Mouse (Mus musculus): Measurements from ENCODE around the gene Map4. TPM values are rescaled to one million over a fixed set of nuclear protein-coding genes. Genes with fewer than 3 reads are reported as not detected.
A peak's percentile ranks its signal among the peaks of the same experiment; 100 is the strongest.
"Not testable (repeated sequence)": the region's sequence is repeated elsewhere in the genome, so short reads cannot be mapped to it uniquely, and the experiment has no call there.

Map4 gene
- polyA plus RNA-seq, 1 experiment from 2014 or later, result 64.9 TPM

DNA sequence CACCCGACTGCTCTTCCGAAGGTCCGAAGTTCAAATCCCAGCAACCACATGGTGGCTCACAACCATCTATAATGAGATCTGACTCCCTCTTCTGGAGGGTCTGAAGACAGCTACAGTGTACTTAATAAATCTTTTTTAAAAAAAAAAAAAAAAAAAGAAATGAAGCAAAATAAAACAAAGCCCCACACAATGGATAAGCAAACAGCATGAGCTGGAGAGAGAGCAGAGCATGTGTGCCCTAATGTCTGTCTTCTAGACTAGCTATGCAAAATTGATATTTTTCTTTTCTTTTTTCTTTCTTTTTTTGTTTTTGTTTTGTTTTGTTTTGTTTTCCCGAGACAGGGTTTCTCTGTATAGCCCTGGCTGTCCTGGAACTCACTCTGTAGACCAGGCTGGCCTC is 49.0 kb downstream of the Map4 start:
- not testable (repeated sequence) for H3K36me3 ChIP-seq (ENCODE audit: control insufficient read depth, insufficient read depth, low read length)
- WGBS (ENCODE audit: insufficient replicate concordance), result 90% methylated on average over 4 of the region's 4 CpGs

DNA sequence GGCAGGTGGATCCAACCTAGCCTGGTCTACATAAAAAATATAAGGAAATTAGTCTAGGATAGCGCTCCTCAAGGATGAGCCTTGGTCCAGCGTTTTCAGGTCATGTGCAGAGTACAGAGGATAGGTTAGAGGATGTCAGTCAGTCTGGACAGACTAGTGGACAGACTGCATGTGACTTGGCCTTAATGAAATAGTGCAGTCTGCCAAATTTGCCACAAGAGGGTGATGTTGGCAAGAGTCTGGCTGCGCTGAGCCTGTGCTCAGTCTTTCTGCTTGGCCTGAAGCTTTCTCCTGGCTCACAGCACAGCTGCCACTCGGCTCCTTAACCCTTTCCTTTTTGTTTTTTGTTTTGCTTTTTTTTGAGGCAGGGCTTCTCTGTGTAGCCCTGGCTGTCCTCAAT is 54.2 kb downstream of the Map4 start:
- no peaks in the 10 kb centered on the region for H3K27me3 ChIP-seq (ENCODE audit: control insufficient read depth, insufficient read depth, low read length)
- 25% methylated on average over 4 of the region's 4 CpGs for WGBS (ENCODE audit: insufficient replicate concordance)
- no peak overlapping the region for H3K9ac ChIP-seq (ENCODE audit: low read depth, low read length)
- no peaks in the 10 kb centered on the region for H3K9me3 ChIP-seq (replicated peaks; ENCODE audit: control insufficient read depth, low read length)
- H3K4me1 ChIP-seq (ENCODE audit: control insufficient read depth, insufficient read depth, low read length), result no peaks in the 10 kb centered on the region
- no peak overlapping the region for H3K27ac ChIP-seq (ENCODE audit: low read depth, low read length)
- no peak overlapping the region for H3K4me2 ChIP-seq
- H3K4me3 ChIP-seq (ENCODE audit: low read depth, low read length), result no peak overlapping the region
- H3K36me3 ChIP-seq (ENCODE audit: control insufficient read depth, insufficient read depth, low read length), result no peaks in the 10 kb centered on the region
- ATAC-seq (replicated peaks; ENCODE audit: insufficient number of reproducible peaks, low FRiP score, low TSS enrichment), result peak; percentile 59; the same call in 1 of the 2 replicates

More for the DNA sequence above, 49.0 kb downstream of the Map4 start:
- not testable (repeated sequence) for H3K9me3 ChIP-seq (replicated peaks; ENCODE audit: control insufficient read depth, low read length); H3K4me2 ChIP-seq; ATAC-seq (replicated peaks; ENCODE audit: insufficient number of reproducible peaks, low FRiP score, low TSS enrichment); H3K4me3 ChIP-seq (ENCODE audit: low read depth, low read length); H3K27me3 ChIP-seq (ENCODE audit: control insufficient read depth, insufficient read depth, low read length); H3K27ac ChIP-seq (ENCODE audit: low read depth, low read length); H3K4me1 ChIP-seq (ENCODE audit: control insufficient read depth, insufficient read depth, low read length); H3K9ac ChIP-seq (ENCODE audit: low read depth, low read length)

DNA sequence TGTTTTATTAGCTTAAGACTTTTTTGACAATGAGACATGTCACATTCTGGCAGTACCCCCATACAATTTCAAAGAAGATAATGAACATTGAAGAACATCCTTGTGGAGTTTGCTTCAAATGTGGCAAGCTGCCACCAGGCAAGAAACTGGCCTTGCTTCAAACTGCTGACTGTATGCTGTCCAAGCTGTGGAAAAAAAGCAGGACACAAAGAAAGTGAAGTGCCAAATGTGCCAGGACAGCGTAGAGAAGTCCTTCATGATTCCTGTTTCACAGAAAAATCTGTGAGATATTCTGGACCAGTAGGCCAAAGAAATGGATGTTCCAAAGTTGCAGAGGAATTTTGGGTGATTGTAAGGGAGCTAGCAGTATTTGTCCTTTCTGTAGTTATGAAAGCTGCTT is 57.8 kb downstream of the Map4 start:
- Histone ChIP-seq H3K27ac (ENCODE audit: low read depth, low read length) (no peak overlapping the region), H3K4me1 (ENCODE audit: control insufficient read depth, insufficient read depth, low read length) (no peaks in the 10 kb centered on the region), H3K9me3 (replicated peaks; ENCODE audit: control insufficient read depth, low read length) (no peaks in the 10 kb centered on the region), H3K9ac (ENCODE audit: low read depth, low read length) (no peak overlapping the region), H3K4me2 (no peak overlapping the region), H3K36me3 (ENCODE audit: control insufficient read depth, insufficient read depth, low read length) (no peaks in the 10 kb centered on the region), H3K4me3 (ENCODE audit: low read depth, low read length) (no peak overlapping the region), H3K27me3 (ENCODE audit: control insufficient read depth, insufficient read depth, low read length) (no peaks in the 10 kb centered on the region)
- no peak for ATAC-seq (replicated peaks; ENCODE audit: insufficient number of reproducible peaks, low FRiP score, low TSS enrichment)
- 92% methylated on average over 1 of the region's 1 CpGs for WGBS (ENCODE audit: insufficient replicate concordance)

DNA sequence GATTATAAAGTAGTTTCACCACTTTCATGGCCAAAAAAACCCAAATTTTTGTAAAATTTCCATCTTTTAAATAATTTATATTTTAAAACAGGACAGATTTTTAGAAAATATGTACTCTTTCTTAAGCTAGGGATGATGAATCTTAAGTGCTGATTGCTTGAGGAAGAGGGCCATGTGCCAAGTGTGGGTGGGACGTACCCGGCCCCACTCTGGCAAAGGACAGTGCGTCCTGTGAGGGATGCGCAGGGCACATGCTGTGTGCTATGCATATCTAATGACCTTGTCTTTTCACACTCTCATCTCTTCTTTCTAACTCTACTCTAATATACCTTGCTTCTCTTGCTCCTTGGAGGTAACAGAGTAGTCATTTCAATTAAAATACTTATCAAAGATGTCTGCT is 66.2 kb downstream of the Map4 start:
- Histone ChIP-seq H3K4me3 (ENCODE audit: low read depth, low read length) (no peak overlapping the region), H3K27me3 (ENCODE audit: control insufficient read depth, insufficient read depth, low read length) (no peaks in the 10 kb centered on the region), H3K4me2 (no peak overlapping the region), H3K36me3 (ENCODE audit: control insufficient read depth, insufficient read depth, low read length) (no peaks in the 10 kb centered on the region), H3K27ac (ENCODE audit: low read depth, low read length) (no peak overlapping the region), H3K9me3 (replicated peaks; ENCODE audit: control insufficient read depth, low read length) (no peaks in the 10 kb centered on the region), H3K4me1 (ENCODE audit: control insufficient read depth, insufficient read depth, low read length) (no peaks in the 10 kb centered on the region), H3K9ac (ENCODE audit: low read depth, low read length) (no peak overlapping the region)
- 86% methylated on average over 4 of the region's 4 CpGs for WGBS (ENCODE audit: insufficient replicate concordance)
- ATAC-seq (replicated peaks; ENCODE audit: insufficient number of reproducible peaks, low FRiP score, low TSS enrichment), result no peak

DNA sequence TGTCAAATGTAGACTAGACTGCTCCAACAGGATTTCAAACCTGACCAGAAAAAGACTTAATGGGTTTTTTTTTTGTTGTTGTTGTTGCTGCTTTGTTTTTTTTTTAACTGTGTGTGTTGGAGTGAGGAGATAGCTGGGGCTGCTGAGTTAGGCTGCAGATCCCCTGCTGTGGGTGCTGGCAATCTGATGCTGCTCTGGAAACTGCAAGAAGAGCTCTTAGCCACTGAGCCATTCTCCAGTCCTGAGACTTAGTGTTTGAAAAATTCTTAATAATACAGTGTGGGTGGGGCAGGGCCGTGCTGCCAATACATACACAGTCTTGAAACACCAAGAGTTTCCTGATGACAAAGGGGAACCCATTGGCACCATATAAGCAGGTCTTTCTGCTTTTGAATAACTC is 70.7 kb downstream of the Map4 start:
- ATAC-seq (replicated peaks; ENCODE audit: insufficient number of reproducible peaks, low FRiP score, low TSS enrichment), result no peak
- 82% methylated on average over 1 of the region's 1 CpGs for WGBS (ENCODE audit: insufficient replicate concordance)
- no peak overlapping the region for H3K4me3 ChIP-seq (ENCODE audit: low read depth, low read length)
- H3K36me3 ChIP-seq (ENCODE audit: control insufficient read depth, insufficient read depth, low read length), result no peaks in the 10 kb centered on the region
- no peak overlapping the region for H3K9ac ChIP-seq (ENCODE audit: low read depth, low read length)
- H3K9me3 ChIP-seq (replicated peaks; ENCODE audit: control insufficient read depth, low read length), result no peaks in the 10 kb centered on the region
- no peaks in the 10 kb centered on the region for H3K27me3 ChIP-seq (ENCODE audit: control insufficient read depth, insufficient read depth, low read length)
- H3K4me2 ChIP-seq, result no peak overlapping the region
- no peak overlapping the region for H3K27ac ChIP-seq (ENCODE audit: low read depth, low read length)
- no peaks in the 10 kb centered on the region for H3K4me1 ChIP-seq (ENCODE audit: control insufficient read depth, insufficient read depth, low read length)

DNA sequence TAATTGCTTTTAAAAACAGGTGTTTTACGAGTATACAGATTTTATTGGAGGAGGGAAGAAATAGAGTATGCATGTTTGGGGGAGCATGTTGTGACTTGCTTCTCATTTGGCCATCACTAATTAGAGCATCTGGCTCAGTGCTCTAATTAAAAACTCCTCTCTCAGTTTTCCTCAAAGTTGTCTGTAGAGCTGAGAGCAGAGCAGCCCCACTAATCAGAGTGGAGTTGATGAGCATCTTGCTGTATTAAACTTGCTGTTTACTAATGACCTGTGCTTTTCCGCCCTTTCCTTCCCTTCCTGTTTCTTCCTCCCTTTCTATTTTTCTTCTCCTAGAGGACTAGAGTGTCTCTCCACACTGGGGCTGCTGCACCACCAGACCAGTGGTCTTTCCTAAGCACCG is 71.2 kb downstream of the Map4 start:
- Histone ChIP-seq H3K4me1 (ENCODE audit: control insufficient read depth, insufficient read depth, low read length) (no peaks in the 10 kb centered on the region), H3K36me3 (ENCODE audit: control insufficient read depth, insufficient read depth, low read length) (no peaks in the 10 kb centered on the region), H3K9me3 (replicated peaks; ENCODE audit: control insufficient read depth, low read length) (no peaks in the 10 kb centered on the region), H3K4me2 (no peak overlapping the region), H3K9ac (ENCODE audit: low read depth, low read length) (no peak overlapping the region), H3K4me3 (ENCODE audit: low read depth, low read length) (no peak overlapping the region), H3K27ac (ENCODE audit: low read depth, low read length) (no peak overlapping the region), H3K27me3 (ENCODE audit: control insufficient read depth, insufficient read depth, low read length) (no peaks in the 10 kb centered on the region)
- 86% methylated on average over 3 of the region's 3 CpGs for WGBS (ENCODE audit: insufficient replicate concordance)
- ATAC-seq (replicated peaks; ENCODE audit: insufficient number of reproducible peaks, low FRiP score, low TSS enrichment), result no peak

DNA sequence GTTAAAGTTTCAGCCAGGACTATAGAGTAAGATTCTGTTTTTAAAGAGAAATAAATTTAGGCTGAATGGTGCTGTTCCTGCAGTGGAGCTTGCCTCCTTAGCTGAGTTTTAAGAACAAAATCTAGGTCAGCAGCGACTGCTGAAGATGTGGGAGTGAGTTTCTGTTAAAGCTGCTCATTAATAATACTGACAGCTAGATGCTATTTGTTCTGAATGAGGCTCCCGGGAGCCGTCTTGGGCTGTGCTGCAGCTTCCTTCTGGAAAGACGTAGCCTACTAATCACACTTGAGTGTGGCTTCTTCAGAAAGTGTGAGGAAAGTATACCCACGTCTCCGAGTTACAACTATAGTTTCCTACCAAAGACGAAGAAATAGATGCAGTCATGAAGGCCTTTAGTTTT is 88.0 kb downstream of the Map4 start:
- Histone ChIP-seq H3K27ac (ENCODE audit: low read depth, low read length) (no peak overlapping the region), H3K4me1 (ENCODE audit: control insufficient read depth, insufficient read depth, low read length) (no peaks in the 10 kb centered on the region), H3K9me3 (replicated peaks; ENCODE audit: control insufficient read depth, low read length) (no peaks in the 10 kb centered on the region), H3K9ac (ENCODE audit: low read depth, low read length) (no peak overlapping the region), H3K27me3 (ENCODE audit: control insufficient read depth, insufficient read depth, low read length) (no peaks in the 10 kb centered on the region), H3K36me3 (ENCODE audit: control insufficient read depth, insufficient read depth, low read length) (no peaks in the 10 kb centered on the region), H3K4me3 (ENCODE audit: low read depth, low read length) (no peak overlapping the region), H3K4me2 (no peak overlapping the region)
- ATAC-seq (replicated peaks; ENCODE audit: insufficient number of reproducible peaks, low FRiP score, low TSS enrichment), result no peak
- 65% methylated on average over 7 of the region's 7 CpGs for WGBS (ENCODE audit: insufficient replicate concordance)

DNA sequence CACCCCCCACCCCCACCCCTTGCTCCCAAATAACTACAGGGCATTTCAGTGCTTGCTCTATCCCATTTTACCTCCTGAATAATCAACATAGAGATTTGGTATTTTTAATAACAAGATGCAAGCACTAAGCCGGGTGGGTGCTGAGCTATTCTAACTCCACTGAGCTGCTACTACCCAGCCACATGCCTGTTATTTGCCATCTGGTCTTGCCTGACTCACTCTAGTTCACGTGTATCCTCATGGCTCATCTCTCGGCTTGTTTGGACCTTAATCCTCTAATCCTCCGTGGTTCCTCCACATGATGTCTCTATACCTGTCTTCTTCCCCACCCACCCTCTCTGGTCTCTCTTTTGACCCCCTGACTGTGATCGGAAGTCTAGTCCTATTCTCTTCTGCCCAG is 89.1 kb downstream of the Map4 start:
- ATAC-seq (replicated peaks; ENCODE audit: insufficient number of reproducible peaks, low FRiP score, low TSS enrichment), result no peak
- no peaks in the 10 kb centered on the region for H3K4me1 ChIP-seq (ENCODE audit: control insufficient read depth, insufficient read depth, low read length)
- no peaks in the 10 kb centered on the region for H3K36me3 ChIP-seq (ENCODE audit: control insufficient read depth, insufficient read depth, low read length)
- H3K4me2 ChIP-seq, result no peak overlapping the region
- no peak overlapping the region for H3K27ac ChIP-seq (ENCODE audit: low read depth, low read length)
- H3K4me3 ChIP-seq (ENCODE audit: low read depth, low read length), result no peak overlapping the region
- no peaks in the 10 kb centered on the region for H3K27me3 ChIP-seq (ENCODE audit: control insufficient read depth, insufficient read depth, low read length)
- H3K9me3 ChIP-seq (replicated peaks; ENCODE audit: control insufficient read depth, low read length), result no peaks in the 10 kb centered on the region
- no peak overlapping the region for H3K9ac ChIP-seq (ENCODE audit: low read depth, low read length)
- 83% methylated on average over 5 of the region's 5 CpGs for WGBS (ENCODE audit: insufficient replicate concordance)

DNA sequence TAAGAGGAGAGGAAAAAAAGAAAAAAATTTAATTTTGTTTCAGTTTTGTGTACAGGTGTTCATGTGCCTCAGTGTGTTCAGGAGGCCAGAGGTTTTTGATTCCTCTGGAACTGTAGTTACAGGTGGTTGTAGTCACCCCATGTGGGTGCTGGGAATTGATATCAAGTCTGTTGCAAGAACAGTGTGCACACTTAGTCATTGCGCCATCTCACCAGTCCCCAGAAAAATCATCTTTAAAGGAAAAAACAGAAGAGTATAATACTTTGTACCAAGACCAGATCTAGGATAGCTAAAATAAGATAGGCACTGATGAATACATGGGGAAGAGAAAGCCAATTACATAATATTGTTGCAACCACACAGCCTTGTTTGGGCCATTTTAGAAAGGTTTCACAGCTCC is 90.2 kb downstream of the Map4 start:
- Histone ChIP-seq H3K4me3 (ENCODE audit: low read depth, low read length) (no peak overlapping the region), H3K4me2 (no peak overlapping the region), H3K27ac (ENCODE audit: low read depth, low read length) (no peak overlapping the region), H3K4me1 (ENCODE audit: control insufficient read depth, insufficient read depth, low read length) (no peaks in the 10 kb centered on the region), H3K36me3 (ENCODE audit: control insufficient read depth, insufficient read depth, low read length) (0 out of 2 replicates have a peak, but pooled peaks cover 3% of the 10 kb centered on the region), H3K9me3 (replicated peaks; ENCODE audit: control insufficient read depth, low read length) (no peaks in the 10 kb centered on the region), H3K9ac (ENCODE audit: low read depth, low read length) (no peak overlapping the region), H3K27me3 (ENCODE audit: control insufficient read depth, insufficient read depth, low read length) (no peaks in the 10 kb centered on the region)
- ATAC-seq (replicated peaks; ENCODE audit: insufficient number of reproducible peaks, low FRiP score, low TSS enrichment), result no peak
- WGBS (ENCODE audit: insufficient replicate concordance), result 98% methylated on average over 1 of the region's 1 CpGs

Data from heart, embryonic 11.5 days (tissue).